Comparison of ENCODE assay signal across 25 mouse cellular contexts in the genomic region with DNA sequence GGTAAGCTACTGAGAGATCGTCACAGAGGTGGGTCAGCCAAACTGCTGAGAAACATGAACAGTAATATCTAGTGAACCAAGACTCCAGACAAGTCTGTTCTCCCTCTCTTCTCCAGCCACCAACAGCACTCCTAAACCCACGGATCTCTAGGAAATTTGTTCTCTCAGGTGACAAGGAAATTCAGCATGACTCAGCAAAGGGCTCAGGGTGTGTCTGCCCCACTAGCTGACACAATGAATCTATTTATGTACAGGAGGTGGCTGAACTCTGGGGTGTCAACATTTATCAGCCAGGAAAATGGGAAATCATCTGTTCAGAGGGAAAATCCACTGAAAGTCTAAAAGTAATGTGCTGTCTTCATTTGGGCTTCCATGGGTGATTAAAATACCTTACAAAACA.
"Had no signal": no experiment of that assay in that cellular context is flagged by ENCODE, and none has a peak within 500 bp of the region (broad histone marks: within the 10 kb centered on the region; RNA-seq: fewer than 3 reads in every experiment).

No protein-coding gene starts in this region.

- H3K9me3 ChIP-seq: hindbrain, embryonic 10.5 days; hindbrain, embryonic 12.5 days; hindbrain, embryonic 15.5 days; kidney, embryonic 15.5 days; limb, embryonic 15.5 days; liver, embryonic 12.5 days had no signal

- H3K9ac ChIP-seq: hindbrain, embryonic 12.5 days; hindbrain, embryonic 15.5 days; kidney, embryonic 15.5 days; limb, embryonic 13.5 days; limb, embryonic 15.5 days; liver, embryonic 12.5 days; liver, embryonic 14.5 days had no signal

- H3K4me2 ChIP-seq: heart, embryonic 11.5 days; hindbrain, embryonic 12.5 days; hindbrain, embryonic 15.5 days; kidney, embryonic 15.5 days; limb, embryonic 13.5 days; limb, embryonic 15.5 days; liver, embryonic 12.5 days had no signal

- H3K27ac ChIP-seq: heart, adult 2 months; hindbrain, embryonic 10.5 days; hindbrain, embryonic 12.5 days; hindbrain, embryonic 15.5 days; hindbrain, postnatal 0 days; kidney, embryonic 15.5 days; kidney, postnatal 0 days; limb, embryonic 13.5 days; limb, embryonic 15.5 days; liver, embryonic 12.5 days; liver, embryonic 14.5 days had no signal

- H3K27me3 ChIP-seq: hindbrain, embryonic 12.5 days; hindbrain, embryonic 15.5 days; kidney, embryonic 15.5 days; limb, embryonic 13.5 days; limb, embryonic 15.5 days; liver, embryonic 12.5 days had no signal

- DNase-seq: gastrocnemius, postnatal 14 days; gastrocnemius, postnatal 36 days; heart, adult 2 months; heart, postnatal 10 days; heart, postnatal 4 days; kidney, adult 11 months; kidney, adult 2 months; kidney, adult 9 months; kidney, postnatal 14 days; kidney, postnatal 36 days; layer of hippocampus, adult 9-11 months; layer of hippocampus, postnatal 36 days; left cerebral cortex, postnatal 4 days had no signal

- H3K36me3 ChIP-seq: hindbrain, embryonic 10.5 days; hindbrain, embryonic 12.5 days; hindbrain, embryonic 15.5 days; kidney, embryonic 15.5 days; limb, embryonic 13.5 days; limb, embryonic 15.5 days; liver, embryonic 12.5 days had no signal

- ATAC-seq: hindbrain, postnatal 0 days; intestine, embryonic 16.5 days; liver, embryonic 12.5 days had no signal

- H3K4me1 ChIP-seq: hindbrain, embryonic 10.5 days; hindbrain, embryonic 12.5 days; hindbrain, embryonic 15.5 days; kidney, embryonic 15.5 days; limb, embryonic 13.5 days; limb, embryonic 15.5 days; liver, embryonic 12.5 days had no signal

- H3K4me3 ChIP-seq: heart, adult 2 months; hindbrain, embryonic 10.5 days; hindbrain, embryonic 12.5 days; hindbrain, embryonic 15.5 days; kidney, embryonic 15.5 days; limb, embryonic 13.5 days; limb, embryonic 15.5 days; liver, embryonic 12.5 days had no signal
